Mouse (Mus musculus) CH12.LX (cell line): ENCODE results near the gene Itgb3.

Experiments
- POLR2AphosphoS2 ChIP-seq: IDR thresholded peaks from 2 replicates; pipeline ENCODE4 v1.6.1; 2011; ENCODE audit warnings: low read depth, low read length, improper control_type of control experiment
- ZMIZ1 ChIP-seq: IDR thresholded peaks from 2 replicates; pipeline ENCODE4 v1.6.1; 2012; ENCODE audit warnings: low read depth, mild to moderate bottlenecking, inconsistent platforms, low read length, improper control_type of control experiment

DNA sequence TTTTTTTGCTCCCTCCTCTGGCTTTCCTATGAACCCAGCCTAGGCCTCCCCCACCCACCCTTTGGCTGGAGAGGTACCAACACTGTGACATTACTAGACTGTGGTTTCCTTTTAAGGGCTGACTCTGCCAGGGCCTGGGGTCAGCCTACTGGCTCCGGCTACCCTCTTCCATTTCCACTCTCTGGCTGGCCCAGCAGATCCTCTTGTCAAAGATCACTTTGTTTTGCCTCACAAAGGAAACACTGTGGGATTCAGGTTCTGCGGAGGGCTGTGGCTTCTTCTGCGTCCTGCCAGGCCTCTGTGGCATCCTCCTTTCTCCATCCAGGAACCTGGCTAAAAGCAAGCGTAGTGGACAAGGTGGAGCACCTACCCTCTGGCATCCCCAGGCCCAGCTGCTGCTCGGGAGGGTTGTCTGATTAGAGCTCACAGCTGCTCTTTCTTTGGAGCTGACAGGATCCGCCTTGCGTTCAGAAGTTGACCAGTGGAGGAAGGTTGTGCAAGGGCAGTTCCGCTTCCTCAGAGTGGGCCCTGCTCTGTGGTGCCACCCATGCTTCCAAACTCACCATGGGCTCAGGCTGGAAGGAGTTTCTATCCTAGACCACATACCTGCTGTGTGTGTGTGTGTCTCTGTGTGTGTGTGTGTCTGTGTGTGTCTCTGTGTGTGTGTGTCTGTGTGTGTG is 39.5 kb downstream of the Itgb3 start:
- TF ChIP-seq ZMIZ1 (no peak), POLR2AphosphoS2 (no peak)
